Mouse (Mus musculus): ENCODE results near the gene Cntf. TPM values are rescaled to one million over a fixed set of nuclear protein-coding genes. Genes with fewer than 3 reads are reported as not detected.

Gene Cntf
- 1.1 TPM in 2 replicates for polyA plus RNA-seq (2014; fragmentation: Nextera tagmentation; extraction: Ambion mirVana)

DNA sequence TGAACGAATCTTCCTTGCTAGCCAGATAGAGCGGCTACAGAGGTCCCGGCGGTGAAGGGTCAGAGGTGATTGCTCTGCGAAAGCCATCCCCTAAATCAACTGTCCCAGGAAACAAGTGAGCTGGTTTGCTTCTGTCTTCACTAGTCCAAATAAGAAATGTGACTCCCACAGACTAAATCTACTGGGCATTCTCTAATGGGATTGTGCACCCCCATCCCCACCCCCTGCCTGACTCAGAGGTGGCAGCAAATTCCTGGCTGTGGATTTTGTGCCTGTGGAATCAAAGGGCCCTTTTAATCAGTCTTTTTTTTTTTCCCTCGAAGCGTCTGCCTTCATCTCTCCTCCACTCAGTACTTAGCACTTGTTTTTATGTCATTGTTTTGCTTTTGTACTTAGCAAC, at the start of gene Cntf:
TSS of gene Cntf (minus strand) at position 325 of the 400 bp plus-strand sequence.
- ATAC-seq (ENCODE audit: insufficient number of reproducible peaks, insufficient read depth, low FRiP score, low read depth), result no peak
- 59% methylated on average over 7 of the region's 7 CpGs for WGBS
- H3K4me2 ChIP-seq (replicated peaks; ENCODE audit: low read depth, low read length), result no peak within 1 kb of the TSS
- H3K9ac ChIP-seq (replicated peaks; ENCODE audit: low read depth, low read length), result no peak within 1 kb of the TSS
- H3K36me3 ChIP-seq (ENCODE audit: control insufficient read depth, insufficient read depth, low read length), result peaks cover 44% of the 10 kb centered on the region
- H3K4me1 ChIP-seq (ENCODE audit: control insufficient read depth, insufficient read depth, low read length), result no peaks in the 10 kb centered on the region
- H3K27ac ChIP-seq (ENCODE audit: low read length), result no peak within 1 kb of the TSS
- H3K27me3 ChIP-seq (ENCODE audit: control insufficient read depth, insufficient read depth, low read length), result no peaks in the 10 kb centered on the region
- no peaks in the 10 kb centered on the region for H3K9me3 ChIP-seq (ENCODE audit: control insufficient read depth, low read depth, low read length)
- no peak within 1 kb of the TSS for H3K4me3 ChIP-seq (ENCODE audit: low read depth, low read length)

DNA sequence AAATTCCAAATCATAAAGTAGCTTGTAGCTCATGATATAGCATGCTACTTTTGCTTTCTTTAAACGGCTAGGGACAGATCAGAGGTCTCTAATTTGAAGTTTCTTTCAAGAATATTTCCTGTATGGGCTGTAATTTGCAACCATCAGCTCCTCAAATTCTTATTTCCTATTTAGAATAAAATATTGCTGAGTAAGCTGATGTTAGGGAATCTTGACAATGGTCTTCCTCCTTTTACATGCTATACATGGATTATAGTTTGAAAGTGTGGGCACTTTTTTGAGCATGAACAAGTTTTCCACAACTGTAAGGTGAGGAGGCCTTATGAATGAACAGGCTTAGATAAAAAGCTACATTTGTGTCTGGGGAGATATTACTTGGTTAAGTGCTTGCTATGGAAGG, 48.5 kb upstream of the Cntf start:
- Histone ChIP-seq H3K27me3 (ENCODE audit: control insufficient read depth, insufficient read depth, low read length) (no peaks in the 10 kb centered on the region), H3K9ac (replicated peaks; ENCODE audit: low read depth, low read length) (no peak overlapping the region), H3K36me3 (ENCODE audit: control insufficient read depth, insufficient read depth, low read length) (no peaks in the 10 kb centered on the region), H3K4me1 (ENCODE audit: control insufficient read depth, insufficient read depth, low read length) (no peaks in the 10 kb centered on the region), H3K27ac (ENCODE audit: low read length) (no peak overlapping the region), H3K4me3 (ENCODE audit: low read depth, low read length) (no peak overlapping the region), H3K9me3 (ENCODE audit: control insufficient read depth, low read depth, low read length) (no peaks in the 10 kb centered on the region), H3K4me2 (replicated peaks; ENCODE audit: low read depth, low read length) (no peak overlapping the region)
- WGBS, result 82% methylated on average over 1 of the region's 1 CpGs
- no peak for ATAC-seq (ENCODE audit: insufficient number of reproducible peaks, insufficient read depth, low FRiP score, low read depth)

- no peak overlapping the region for H3K27ac ChIP-seq (ENCODE audit: low read length)
- H3K36me3 ChIP-seq (ENCODE audit: control insufficient read depth, insufficient read depth, low read length), result no peaks in the 10 kb centered on the region
- no peaks in the 10 kb centered on the region for H3K9me3 ChIP-seq (ENCODE audit: control insufficient read depth, low read depth, low read length)
- ATAC-seq (ENCODE audit: insufficient number of reproducible peaks, insufficient read depth, low FRiP score, low read depth), result no peak
- H3K4me2 ChIP-seq (replicated peaks; ENCODE audit: low read depth, low read length), result no peak overlapping the region
- 43% methylated on average over 1 of the region's 1 CpGs for WGBS
- no peak overlapping the region for H3K4me3 ChIP-seq (ENCODE audit: low read depth, low read length)
- no peaks in the 10 kb centered on the region for H3K27me3 ChIP-seq (ENCODE audit: control insufficient read depth, insufficient read depth, low read length)
- H3K4me1 ChIP-seq (ENCODE audit: control insufficient read depth, insufficient read depth, low read length), result no peaks in the 10 kb centered on the region
- no peak overlapping the region for H3K9ac ChIP-seq (replicated peaks; ENCODE audit: low read depth, low read length)
Measured at GRCm38 (mm10) chr19:12812644-12813364, 47.4 kb upstream of the Cntf start.

- Histone ChIP-seq H3K27me3 (ENCODE audit: control insufficient read depth, insufficient read depth, low read length) (no peaks in the 10 kb centered on the region), H3K4me3 (ENCODE audit: low read depth, low read length) (no peak overlapping the region), H3K9ac (replicated peaks; ENCODE audit: low read depth, low read length) (no peak overlapping the region), H3K4me1 (ENCODE audit: control insufficient read depth, insufficient read depth, low read length) (no peaks in the 10 kb centered on the region), H3K27ac (ENCODE audit: low read length) (no peak overlapping the region), H3K4me2 (replicated peaks; ENCODE audit: low read depth, low read length) (no peak overlapping the region), H3K9me3 (ENCODE audit: control insufficient read depth, low read depth, low read length) (no peaks in the 10 kb centered on the region), H3K36me3 (ENCODE audit: control insufficient read depth, insufficient read depth, low read length) (no peaks in the 10 kb centered on the region)
- no peak for ATAC-seq (ENCODE audit: insufficient number of reproducible peaks, insufficient read depth, low FRiP score, low read depth)
- WGBS, result 64% methylated on average over 2 of the region's 2 CpGs
Measured at GRCm38 (mm10) chr19:12806214-12806613, 40.8 kb upstream of the Cntf start.

GRCm38 (mm10) chr19:12805730-12806129, 40.3 kb upstream of the Cntf start:
- Histone ChIP-seq H3K4me3 (ENCODE audit: low read depth, low read length) (no peak overlapping the region), H3K9me3 (ENCODE audit: control insufficient read depth, low read depth, low read length) (no peaks in the 10 kb centered on the region), H3K9ac (replicated peaks; ENCODE audit: low read depth, low read length) (no peak overlapping the region), H3K4me2 (replicated peaks; ENCODE audit: low read depth, low read length) (no peak overlapping the region), H3K27me3 (ENCODE audit: control insufficient read depth, insufficient read depth, low read length) (no peaks in the 10 kb centered on the region), H3K4me1 (ENCODE audit: control insufficient read depth, insufficient read depth, low read length) (no peaks in the 10 kb centered on the region), H3K36me3 (ENCODE audit: control insufficient read depth, insufficient read depth, low read length) (no peaks in the 10 kb centered on the region), H3K27ac (ENCODE audit: low read length) (no peak overlapping the region)
- ATAC-seq (ENCODE audit: insufficient number of reproducible peaks, insufficient read depth, low FRiP score, low read depth), result no peak
- WGBS, result 83% methylated on average over 3 of the region's 3 CpGs

DNA sequence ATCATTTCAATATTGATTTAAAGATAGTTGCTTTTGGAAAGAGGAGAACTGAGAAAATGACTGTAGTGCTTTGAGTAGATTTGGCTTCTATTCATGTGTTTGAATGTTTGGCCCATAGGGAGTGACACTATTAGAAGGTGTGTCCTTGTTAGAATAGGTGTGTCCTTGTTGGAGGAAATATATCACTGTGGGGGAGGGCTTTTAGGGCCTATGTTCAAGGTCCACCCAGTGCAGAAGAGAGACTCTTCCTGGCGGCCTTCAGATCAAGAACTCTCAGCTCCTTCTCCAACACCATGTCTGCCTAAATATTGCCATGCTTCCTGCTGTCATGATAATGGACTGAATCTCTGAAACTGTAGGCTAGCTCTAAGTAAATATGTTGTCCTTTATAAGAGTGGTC, 38.8 kb upstream of the Cntf start:
- Histone ChIP-seq H3K4me3 (ENCODE audit: low read depth, low read length) (no peak overlapping the region), H3K27me3 (ENCODE audit: control insufficient read depth, insufficient read depth, low read length) (no peaks in the 10 kb centered on the region), H3K4me2 (replicated peaks; ENCODE audit: low read depth, low read length) (no peak overlapping the region), H3K4me1 (ENCODE audit: control insufficient read depth, insufficient read depth, low read length) (no peaks in the 10 kb centered on the region), H3K36me3 (ENCODE audit: control insufficient read depth, insufficient read depth, low read length) (no peaks in the 10 kb centered on the region), H3K27ac (ENCODE audit: low read length) (no peak overlapping the region), H3K9me3 (ENCODE audit: control insufficient read depth, low read depth, low read length) (no peaks in the 10 kb centered on the region), H3K9ac (replicated peaks; ENCODE audit: low read depth, low read length) (no peak overlapping the region)
- ATAC-seq (ENCODE audit: insufficient number of reproducible peaks, insufficient read depth, low FRiP score, low read depth), result no peak
- 80% methylated on average over 1 of the region's 1 CpGs for WGBS

DNA sequence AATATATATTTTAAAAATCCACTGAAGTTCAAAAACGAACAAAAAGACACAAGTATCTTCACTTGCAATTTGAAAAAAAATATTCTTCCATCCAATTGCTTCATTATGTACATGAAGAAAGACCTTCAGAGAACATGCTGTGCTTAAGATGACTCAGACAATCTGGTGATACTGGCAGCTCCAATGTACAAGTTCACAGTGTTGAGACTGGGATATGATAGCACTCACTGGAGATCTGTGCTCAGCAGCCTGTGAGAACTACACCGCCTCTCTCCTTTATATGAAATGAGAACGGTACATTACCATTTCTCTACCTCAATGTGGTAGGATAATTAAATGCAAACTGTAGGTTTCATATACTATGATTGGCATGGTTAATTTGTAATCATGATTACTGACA, 37.4 kb upstream of the Cntf start:
- Histone ChIP-seq H3K36me3 (ENCODE audit: control insufficient read depth, insufficient read depth, low read length) (no peaks in the 10 kb centered on the region), H3K4me2 (replicated peaks; ENCODE audit: low read depth, low read length) (no peak overlapping the region), H3K4me1 (ENCODE audit: control insufficient read depth, insufficient read depth, low read length) (no peaks in the 10 kb centered on the region), H3K4me3 (ENCODE audit: low read depth, low read length) (no peak overlapping the region), H3K9me3 (ENCODE audit: control insufficient read depth, low read depth, low read length) (no peaks in the 10 kb centered on the region), H3K9ac (replicated peaks; ENCODE audit: low read depth, low read length) (no peak overlapping the region), H3K27ac (ENCODE audit: low read length) (no peak overlapping the region), H3K27me3 (ENCODE audit: control insufficient read depth, insufficient read depth, low read length) (no peaks in the 10 kb centered on the region)
- 75% methylated on average over 3 of the region's 3 CpGs for WGBS
- no peak for ATAC-seq (ENCODE audit: insufficient number of reproducible peaks, insufficient read depth, low FRiP score, low read depth)

DNA sequence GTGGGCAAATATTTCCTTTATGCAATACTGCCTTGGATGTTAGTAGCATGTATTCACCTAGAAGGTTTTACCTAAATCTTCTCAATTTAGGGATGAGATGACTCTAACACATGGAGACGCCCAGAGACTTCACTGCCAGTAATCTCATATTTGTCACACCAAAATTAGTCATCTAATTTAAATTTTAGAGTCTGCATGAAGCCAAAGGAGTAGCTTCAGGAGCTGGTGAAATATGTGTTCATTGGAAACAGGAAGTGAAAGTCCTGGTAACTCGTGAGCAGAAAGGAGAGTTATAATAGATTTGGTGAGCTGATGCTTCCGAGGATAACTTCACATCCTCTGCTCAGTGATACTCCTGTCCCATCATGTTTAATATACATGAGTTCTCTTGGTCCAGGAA, 35.6 kb upstream of the Cntf start:
- Histone ChIP-seq H3K4me1 (ENCODE audit: control insufficient read depth, insufficient read depth, low read length) (no peaks in the 10 kb centered on the region), H3K27me3 (ENCODE audit: control insufficient read depth, insufficient read depth, low read length) (no peaks in the 10 kb centered on the region), H3K27ac (ENCODE audit: low read length) (no peak overlapping the region), H3K4me3 (ENCODE audit: low read depth, low read length) (no peak overlapping the region), H3K9me3 (ENCODE audit: control insufficient read depth, low read depth, low read length) (no peaks in the 10 kb centered on the region), H3K9ac (replicated peaks; ENCODE audit: low read depth, low read length) (no peak overlapping the region), H3K4me2 (replicated peaks; ENCODE audit: low read depth, low read length) (no peak overlapping the region), H3K36me3 (ENCODE audit: control insufficient read depth, insufficient read depth, low read length) (no peaks in the 10 kb centered on the region)
- no peak for ATAC-seq (ENCODE audit: insufficient number of reproducible peaks, insufficient read depth, low FRiP score, low read depth)
- 67% methylated on average over 3 of the region's 3 CpGs for WGBS

GRCm38 (mm10) chr19:12800621-12801020, 35.2 kb upstream of the Cntf start:
- H3K4me2 ChIP-seq (replicated peaks; ENCODE audit: low read depth, low read length), result no peak overlapping the region
- no peak overlapping the region for H3K4me3 ChIP-seq (ENCODE audit: low read depth, low read length)
- no peaks in the 10 kb centered on the region for H3K9me3 ChIP-seq (ENCODE audit: control insufficient read depth, low read depth, low read length)
- H3K9ac ChIP-seq (replicated peaks; ENCODE audit: low read depth, low read length), result no peak overlapping the region
- ATAC-seq (ENCODE audit: insufficient number of reproducible peaks, insufficient read depth, low FRiP score, low read depth), result no peak
- no peaks in the 10 kb centered on the region for H3K27me3 ChIP-seq (ENCODE audit: control insufficient read depth, insufficient read depth, low read length)
- H3K4me1 ChIP-seq (ENCODE audit: control insufficient read depth, insufficient read depth, low read length), result no peaks in the 10 kb centered on the region
- 71% methylated on average over 2 of the region's 2 CpGs for WGBS
- no peaks in the 10 kb centered on the region for H3K36me3 ChIP-seq (ENCODE audit: control insufficient read depth, insufficient read depth, low read length)
- no peak overlapping the region for H3K27ac ChIP-seq (ENCODE audit: low read length)

Data from stomach, embryonic 14.5 days (tissue).